Mouse (Mus musculus): Measurements from ENCODE around the gene Slc30a2. TPM values are rescaled to one million over a fixed set of nuclear protein-coding genes. Genes with fewer than 3 reads are reported as not detected.
"Not testable (repeated sequence)": the region's sequence is repeated elsewhere in the genome, so short reads cannot be mapped to it uniquely, and the experiment has no call there.

The Slc30a2 gene
- polyA plus RNA-seq, 1 experiment from 2014 or later: 0.10 TPM

GRCm38 (mm10) chr4:134372294-134372747 is 29.3 kb downstream of the Slc30a2 start:
- Histone ChIP-seq H3K4me3 (peak overlapping the region; percentile 65), H3K36me3 (no peaks in the 10 kb centered on the region), H3K9me3 (replicated peaks) (no peaks in the 10 kb centered on the region), H3K4me1 (peaks cover 23% of the 10 kb centered on the region), H3K27me3 (ENCODE audit: low read depth, poor library complexity, severe bottlenecking) (peaks cover 66% of the 10 kb centered on the region), H3K27ac (replicated peaks) (no peak overlapping the region)
- WGBS: under 1% methylated on average over 16 of the region's 16 CpGs
- DNase-seq (ENCODE audit: low spot score): peak; percentile 76

- 81% methylated on average over 8 of the region's 8 CpGs for WGBS
- peaks cover 57% of the 10 kb centered on the region for H3K27me3 ChIP-seq (ENCODE audit: low read depth, poor library complexity, severe bottlenecking)
Measured at GRCm38 (mm10) chr4:134373295-134373694, 30.3 kb downstream of the Slc30a2 start.

GRCm38 (mm10) chr4:134374306-134374705 is 31.3 kb downstream of the Slc30a2 start:
- Histone ChIP-seq H3K4me3 (no peak overlapping the region), H3K27me3 (ENCODE audit: low read depth, poor library complexity, severe bottlenecking) (peaks cover 51% of the 10 kb centered on the region), H3K4me1 (peaks cover 31% of the 10 kb centered on the region), H3K36me3 (no peaks in the 10 kb centered on the region), H3K9me3 (replicated peaks) (no peaks in the 10 kb centered on the region), H3K27ac (replicated peaks) (no peak overlapping the region)
- whole genome bisulfite sequencing: 61% methylated on average over 1 of the region's 1 CpGs
- DNase-seq (ENCODE audit: low spot score): no peak

More at GRCm38 (mm10) chr4:134373295-134373694, 30.3 kb downstream of the Slc30a2 start:
- Histone ChIP-seq H3K9me3 (replicated peaks) (no peaks in the 10 kb centered on the region), H3K4me3 (no peak overlapping the region), H3K4me1 (peaks cover 27% of the 10 kb centered on the region), H3K36me3 (no peaks in the 10 kb centered on the region), H3K27ac (replicated peaks) (no peak overlapping the region)
- no peak for DNase-seq (ENCODE audit: low spot score)

- Histone ChIP-seq H3K36me3 (no peaks in the 10 kb centered on the region), H3K4me1 (peaks cover 7% of the 10 kb centered on the region), H3K4me3 (no peak overlapping the region), H3K9me3 (replicated peaks) (no peaks in the 10 kb centered on the region), H3K27ac (replicated peaks) (no peak overlapping the region), H3K27me3 (ENCODE audit: low read depth, poor library complexity, severe bottlenecking) (peaks cover 16% of the 10 kb centered on the region)
- no peak for DNase-seq (ENCODE audit: low spot score)
- WGBS: 38% methylated on average over 10 of the region's 10 CpGs
Measured at GRCm38 (mm10) chr4:134378089-134378615, 35.2 kb downstream of the Slc30a2 start.

GRCm38 (mm10) chr4:134379510-134379909 is 36.5 kb downstream of the Slc30a2 start:
- H3K36me3 ChIP-seq: no peaks in the 10 kb centered on the region
- peaks cover 7% of the 10 kb centered on the region for H3K4me1 ChIP-seq
- DNase-seq (ENCODE audit: low spot score): no peak
- H3K4me3 ChIP-seq: no peak overlapping the region
- H3K27ac ChIP-seq (replicated peaks): no peak overlapping the region
- no peaks in the 10 kb centered on the region for H3K9me3 ChIP-seq (replicated peaks)
- WGBS: 90% methylated on average over 8 of the region's 8 CpGs
- peaks cover 5% of the 10 kb centered on the region; the same call in 1 of the 2 replicates for H3K27me3 ChIP-seq (ENCODE audit: low read depth, poor library complexity, severe bottlenecking)

GRCm38 (mm10) chr4:134383750-134384149 is 40.8 kb downstream of the Slc30a2 start, which contains the start of gene Extl1:
Gene Extl1 (minus strand): TSS chr4:134383850.
- not testable (repeated sequence) for H3K27ac ChIP-seq (replicated peaks); H3K27me3 ChIP-seq (ENCODE audit: low read depth, poor library complexity, severe bottlenecking); H3K4me3 ChIP-seq; DNase-seq (ENCODE audit: low spot score); H3K36me3 ChIP-seq; H3K4me1 ChIP-seq; H3K9me3 ChIP-seq (replicated peaks)
- WGBS: 97% methylated on average over 2 of the region's 6 CpGs

GRCm38 (mm10) chr4:134387268-134387667 is 44.3 kb downstream of the Slc30a2 start:
- 76% methylated on average over 6 of the region's 6 CpGs for WGBS
- no peak overlapping the region for H3K4me3 ChIP-seq
- DNase-seq (ENCODE audit: low spot score): no peak
- peaks cover 1% of the 10 kb centered on the region for H3K4me1 ChIP-seq
- peaks cover 6% of the 10 kb centered on the region; the same call in 1 of the 2 replicates for H3K9me3 ChIP-seq (replicated peaks)
- no peaks in the 10 kb centered on the region for H3K36me3 ChIP-seq
- no peak overlapping the region for H3K27ac ChIP-seq (replicated peaks)
- H3K27me3 ChIP-seq (ENCODE audit: low read depth, poor library complexity, severe bottlenecking): no peaks in the 10 kb centered on the region

GRCm38 (mm10) chr4:134388397-134388796 is 45.4 kb downstream of the Slc30a2 start:
- peaks cover 12% of the 10 kb centered on the region for H3K4me1 ChIP-seq
- no peak overlapping the region for H3K27ac ChIP-seq (replicated peaks)
- no peaks in the 10 kb centered on the region for H3K36me3 ChIP-seq
- no peaks in the 10 kb centered on the region for H3K27me3 ChIP-seq (ENCODE audit: low read depth, poor library complexity, severe bottlenecking)
- peaks cover 6% of the 10 kb centered on the region; the same call in 1 of the 2 replicates for H3K9me3 ChIP-seq (replicated peaks)
- no peak overlapping the region for H3K4me3 ChIP-seq
- DNase-seq (ENCODE audit: low spot score): peak; percentile 72
- WGBS: 26% methylated on average over 5 of the region's 5 CpGs

GRCm38 (mm10) chr4:134391636-134392035 is 48.7 kb downstream of the Slc30a2 start:
- DNase-seq (ENCODE audit: low spot score): no peak
- Histone ChIP-seq H3K27ac (replicated peaks) (no peak overlapping the region), H3K9me3 (replicated peaks) (peaks cover 6% of the 10 kb centered on the region; the same call in 1 of the 2 replicates), H3K36me3 (no peaks in the 10 kb centered on the region), H3K27me3 (ENCODE audit: low read depth, poor library complexity, severe bottlenecking) (no peaks in the 10 kb centered on the region), H3K4me3 (no peak overlapping the region), H3K4me1 (peaks cover 19% of the 10 kb centered on the region)
- 93% methylated on average over 1 of the region's 1 CpGs for WGBS

GRCm38 (mm10) chr4:134392595-134392994 is 49.6 kb downstream of the Slc30a2 start:
- Histone ChIP-seq H3K4me3 (0 out of 2 replicates have a peak overlapping the region, but pooled peaks have one; percentile 26), H3K36me3 (no peaks in the 10 kb centered on the region), H3K4me1 (peaks cover 29% of the 10 kb centered on the region), H3K27me3 (ENCODE audit: low read depth, poor library complexity, severe bottlenecking) (no peaks in the 10 kb centered on the region), H3K9me3 (replicated peaks) (peaks cover 6% of the 10 kb centered on the region; the same call in 1 of the 2 replicates), H3K27ac (replicated peaks) (peak overlapping the region; percentile 64)
- 20% methylated on average over 8 of the region's 8 CpGs for WGBS
- DNase-seq (ENCODE audit: low spot score): peak; percentile 35

GRCm38 (mm10) chr4:134393026-134393425 is 50.0 kb downstream of the Slc30a2 start:
- peaks cover 6% of the 10 kb centered on the region; the same call in 1 of the 2 replicates for H3K9me3 ChIP-seq (replicated peaks)
- DNase-seq (ENCODE audit: low spot score): peak; percentile 33
- 24% methylated on average over 12 of the region's 12 CpGs for WGBS
- peaks cover 29% of the 10 kb centered on the region for H3K4me1 ChIP-seq
- H3K4me3 ChIP-seq: 0 out of 2 replicates have a peak overlapping the region, but pooled peaks have one; percentile 26
- H3K27ac ChIP-seq (replicated peaks): peak overlapping the region; percentile 64
- no peaks in the 10 kb centered on the region for H3K36me3 ChIP-seq
- no peaks in the 10 kb centered on the region for H3K27me3 ChIP-seq (ENCODE audit: low read depth, poor library complexity, severe bottlenecking)

GRCm38 (mm10) chr4:134395142-134395541 is 52.2 kb downstream of the Slc30a2 start:
- H3K36me3 ChIP-seq: no peaks in the 10 kb centered on the region
- no peak overlapping the region for H3K4me3 ChIP-seq
- H3K4me1 ChIP-seq: peaks cover 32% of the 10 kb centered on the region
- peak overlapping the region; percentile 84; the same call in 1 of the 2 replicates for H3K27ac ChIP-seq (replicated peaks)
- H3K9me3 ChIP-seq (replicated peaks): peaks cover 6% of the 10 kb centered on the region; the same call in 1 of the 2 replicates
- 95% methylated on average over 7 of the region's 7 CpGs for WGBS
- no peak for DNase-seq (ENCODE audit: low spot score)
- H3K27me3 ChIP-seq (ENCODE audit: low read depth, poor library complexity, severe bottlenecking): no peaks in the 10 kb centered on the region
